Mouse (Mus musculus): ENCODE results near the gene Acss2. TPM values are rescaled to one million over a fixed set of nuclear protein-coding genes. Genes with fewer than 3 reads are reported as not detected.

Acss2 gene
- total RNA-seq, 2 experiments from 2014 or later: 56.4 to 60.5 TPM

GRCm38 (mm10) chr2:155619817-155620216 is 102.1 kb downstream of the Acss2 start:
- DNase-seq (ENCODE audit: low spot score in 2 of 2): peak; percentile 80 to 92
- intact Hi-C loops (cut with DNase I): loop anchor here (1.0 kb wide), 1 partner anchor 104 kb away; no protein-coding TSS in a partner anchor

- intact Hi-C loops (cut with DNase I): no loop called here
- no peak for DNase-seq (ENCODE audit: low spot score in 2 of 2)
Measured at GRCm38 (mm10) chr2:155622606-155623005, 104.9 kb downstream of the Acss2 start.

- no peak for DNase-seq (ENCODE audit: low spot score in 2 of 2)
- intact Hi-C loops (cut with DNase I): no loop called here
Measured at GRCm38 (mm10) chr2:155623996-155624395, 106.2 kb downstream of the Acss2 start.

- peak in 1 of 2 experiments; percentile 76 for DNase-seq (ENCODE audit: low spot score in 2 of 2)
- intact Hi-C loops (cut with DNase I): no loop called here
Measured at GRCm38 (mm10) chr2:155624730-155625129, 107.0 kb downstream of the Acss2 start.

GRCm38 (mm10) chr2:155626277-155626676 is 108.5 kb downstream of the Acss2 start:
- DNase-seq (ENCODE audit: low spot score in 2 of 2): no peak
- intact Hi-C loops (cut with DNase I): loop anchor here (2.0 kb wide), 1 partner anchor 109 kb away; the partner anchor contains the start of gene Acss2

- peak; percentile 70 to 75 for DNase-seq (ENCODE audit: low spot score in 2 of 2)
- intact Hi-C loops (cut with DNase I): loop anchor here (2.0 kb wide), 1 partner anchor 110 kb away; the partner anchor contains the start of gene Acss2
Measured at GRCm38 (mm10) chr2:155627030-155627738, 109.4 kb downstream of the Acss2 start.

- intact Hi-C loops (cut with DNase I): no loop called here
- no peak for DNase-seq (ENCODE audit: low spot score in 2 of 2)
Measured at GRCm38 (mm10) chr2:155628112-155628511, 110.4 kb downstream of the Acss2 start.

GRCm38 (mm10) chr2:155628519-155628918 is 110.8 kb downstream of the Acss2 start:
- no peak for DNase-seq (ENCODE audit: low spot score in 2 of 2)
- intact Hi-C loops (cut with DNase I): no loop called here

- DNase-seq (ENCODE audit: low spot score in 2 of 2): peak; percentile 73 to 77
- intact Hi-C loops (cut with DNase I): no loop called here
Measured at GRCm38 (mm10) chr2:155629231-155629661, 111.5 kb downstream of the Acss2 start.

GRCm38 (mm10) chr2:155630153-155630552 is 112.4 kb downstream of the Acss2 start:
- intact Hi-C loops (cut with DNase I): no loop called here
- peak in 1 of 2 experiments; percentile 45 for DNase-seq (ENCODE audit: low spot score in 2 of 2)

- peak in 1 of 2 experiments; percentile 47 for DNase-seq (ENCODE audit: low spot score in 2 of 2)
- intact Hi-C loops (cut with DNase I): no loop called here
Measured at GRCm38 (mm10) chr2:155630590-155631416, 113.1 kb downstream of the Acss2 start.

GRCm38 (mm10) chr2:155632138-155632936 is 114.6 kb downstream of the Acss2 start:
- intact Hi-C loops (cut with DNase I): no loop called here
- no peak for DNase-seq (ENCODE audit: low spot score in 2 of 2)

- no peak for DNase-seq (ENCODE audit: low spot score in 2 of 2)
- intact Hi-C loops (cut with DNase I): no loop called here
Measured at GRCm38 (mm10) chr2:155633121-155633520, 115.4 kb downstream of the Acss2 start.

- DNase-seq (ENCODE audit: low spot score in 2 of 2): no peak
- intact Hi-C loops (cut with DNase I): no loop called here
Measured at GRCm38 (mm10) chr2:155633731-155634130, 116.0 kb downstream of the Acss2 start.

GRCm38 (mm10) chr2:155634562-155634961 is 116.8 kb downstream of the Acss2 start:
- intact Hi-C loops (cut with DNase I): no loop called here
- no peak for DNase-seq (ENCODE audit: low spot score in 2 of 2)

Small RNAs within 50 kb of the gene (microRNA-seq; reads per million reads assigned to microRNA genes)
- 4.7 to 14.4 reads per million in 2 experiments for gene Mir499

Other genes with a start within 250 kb of the Acss2 start
- gene Map1lc3a, start 241.7 kb upstream of the Acss2 start, total RNA-seq (2021): 100 to 1,000 TPM; 346 to 373 TPM
- 10 to 100 TPM; 29.1 to 29.5 TPM for gene Pigu, start 160.5 kb upstream of the Acss2 start, total RNA-seq (2021)
- gene Trp53inp2, start 136.9 kb upstream of the Acss2 start, total RNA-seq (2021): 100 to 1,000 TPM; 175 to 194 TPM
- 10 to 100 TPM; 65.1 to 65.8 TPM for gene Ncoa6, start 44.1 kb upstream of the Acss2 start, total RNA-seq (2021)
- 100 to 1,000 TPM; 115 to 122 TPM for gene Ggt7, start 289 bp downstream of the Acss2 start, total RNA-seq (2021)
- gene Gss, start 74.9 kb downstream of the Acss2 start, total RNA-seq (2021): 10 to 100 TPM; 12.9 to 14.4 TPM
- gene Myh7b, start 93.3 kb downstream of the Acss2 start, total RNA-seq (2021): 1 to 10 TPM; 3.8 to 5.3 TPM
- gene Trpc4ap, start 174.4 kb downstream of the Acss2 start, total RNA-seq (2021): 100 to 1,000 TPM; 146 to 147 TPM
- gene Edem2, start 211.5 kb downstream of the Acss2 start, total RNA-seq (2021): 10 to 100 TPM; 16.9 to 19.2 TPM
- not detected for gene Gm17581, start 217.9 kb downstream of the Acss2 start, total RNA-seq (2021)
- gene Procr, start 233.2 kb downstream of the Acss2 start, total RNA-seq (2021): 1 to 10 TPM in 1 of 2 experiments, under 1 TPM in 1; 0.96 to 1.3 TPM

Data from left cerebral cortex, postnatal 25 days (tissue).